Mouse (Mus musculus): ENCODE data around the gene Olfr1111. TPM values are rescaled to one million over a fixed set of nuclear protein-coding genes. Genes with fewer than 3 reads are reported as not detected.
"Not testable (repeated sequence)": the region's sequence is repeated elsewhere in the genome, so short reads cannot be mapped to it uniquely, and the experiment has no call there.

Olfr1111 gene
- not detected in 2 replicates for total RNA-seq (2014; rRNA removed)
- polyA plus RNA-seq (2015; fragmentation: Nextera tagmentation; extraction: Ambion mirVana) = not detected in 2 replicates

GRCm38 (mm10) chr2:87152524-87152923 is at the start of gene Olfr1111:
Olfr1111 (minus strand) TSS chr2:87152624.
- TF ChIP-seq CTCF (IDR thresholded peaks at IDR 0.05; ENCODE audit: low read depth) = no peak
- Histone ChIP-seq H3K9ac (replicated peaks; ENCODE audit: low read length) (no peak within 1 kb of the TSS), H3K27ac (no peak within 1 kb of the TSS), H3K27me3 (ENCODE audit: insufficient read depth, low read length) (no peaks in the 10 kb centered on the region), H3K4me1 (ENCODE audit: insufficient read depth, low read length) (no peaks in the 10 kb centered on the region), H3K36me3 (ENCODE audit: insufficient read depth, low read length) (no peaks in the 10 kb centered on the region), H3K4me2 (ENCODE audit: low read depth, low read length) (no peak within 1 kb of the TSS), H3K9me3 (ENCODE audit: low read length) (no peaks in the 10 kb centered on the region), H3K4me3 (ENCODE audit: low read length) (no peak within 1 kb of the TSS)
- no peak for DNase-seq (ENCODE audit: low spot score)
- ATAC-seq = no peak

- no peaks in the 10 kb centered on the region for H3K4me1 ChIP-seq (ENCODE audit: insufficient read depth, low read length)
- WGBS = 88% methylated on average over 1 of the region's 1 CpGs
- no peak within 1 kb of the TSS for H3K4me3 ChIP-seq (ENCODE audit: low read length)
- no peaks in the 10 kb centered on the region for H3K9me3 ChIP-seq (ENCODE audit: low read length)
- H3K9ac ChIP-seq (replicated peaks; ENCODE audit: low read length) = no peak within 1 kb of the TSS
- H3K4me2 ChIP-seq (ENCODE audit: low read depth, low read length) = no peak within 1 kb of the TSS
- no peaks in the 10 kb centered on the region for H3K27me3 ChIP-seq (ENCODE audit: insufficient read depth, low read length)
- no peak for ATAC-seq
- no peak within 1 kb of the TSS for H3K27ac ChIP-seq
- no peaks in the 10 kb centered on the region for H3K36me3 ChIP-seq (ENCODE audit: insufficient read depth, low read length)
- no peak for TF ChIP-seq CTCF (IDR thresholded peaks at IDR 0.05; ENCODE audit: low read depth)
- no peak for DNase-seq (ENCODE audit: low spot score)
These were observed 35.1 kb upstream of the Olfr1111 start, which contains the start of gene Olfr1112 for GRCm38 (mm10) chr2:87187498-87187897. Olfr1112 (plus strand) TSS chr2:87187798.

GRCm38 (mm10) chr2:87167731-87168130 is 15.3 kb upstream of the Olfr1111 start:
- WGBS = 81% methylated on average over 2 of the region's 2 CpGs

GRCm38 (mm10) chr2:87140200-87140599 is 12.2 kb downstream of the Olfr1111 start, which contains the start of gene Olfr1110:
Olfr1110 (minus strand) TSS chr2:87140300.
- Histone ChIP-seq H3K4me3 (ENCODE audit: low read length) (no peak within 1 kb of the TSS), H3K27me3 (ENCODE audit: insufficient read depth, low read length) (no peaks in the 10 kb centered on the region), H3K27ac (no peak within 1 kb of the TSS), H3K9me3 (ENCODE audit: low read length) (no peaks in the 10 kb centered on the region), H3K36me3 (ENCODE audit: insufficient read depth, low read length) (no peaks in the 10 kb centered on the region), H3K9ac (replicated peaks; ENCODE audit: low read length) (no peak within 1 kb of the TSS), H3K4me1 (ENCODE audit: insufficient read depth, low read length) (no peaks in the 10 kb centered on the region), H3K4me2 (ENCODE audit: low read depth, low read length) (no peak within 1 kb of the TSS)
- 75% methylated on average over 1 of the region's 1 CpGs for WGBS
- ATAC-seq (no peak), DNase-seq (ENCODE audit: low spot score) (no peak)
- TF ChIP-seq CTCF (IDR thresholded peaks at IDR 0.05; ENCODE audit: low read depth) = no peak

More at GRCm38 (mm10) chr2:87167731-87168130, 15.3 kb upstream of the Olfr1111 start:
- H3K9ac ChIP-seq (replicated peaks; ENCODE audit: low read length); H3K4me3 ChIP-seq (ENCODE audit: low read length); ATAC-seq; H3K4me2 ChIP-seq (ENCODE audit: low read depth, low read length); H3K36me3 ChIP-seq (ENCODE audit: insufficient read depth, low read length); H3K9me3 ChIP-seq (ENCODE audit: low read length); H3K27ac ChIP-seq; H3K4me1 ChIP-seq (ENCODE audit: insufficient read depth, low read length); H3K27me3 ChIP-seq (ENCODE audit: insufficient read depth, low read length); DNase-seq (ENCODE audit: low spot score): not testable (repeated sequence)

GRCm38 (mm10) chr2:87114467-87114866 is 38.0 kb downstream of the Olfr1111 start, which contains the start of gene Olfr259:
Olfr259 (minus strand) TSS chr2:87114567.
- H3K27ac ChIP-seq = no peak within 1 kb of the TSS
- H3K4me3 ChIP-seq (ENCODE audit: low read length) = no peak within 1 kb of the TSS
- H3K9ac ChIP-seq (replicated peaks; ENCODE audit: low read length) = no peak within 1 kb of the TSS
- DNase-seq (ENCODE audit: low spot score) (no peak), ATAC-seq (no peak)
- H3K27me3 ChIP-seq (ENCODE audit: insufficient read depth, low read length) = no peaks in the 10 kb centered on the region
- no peak within 1 kb of the TSS for H3K4me2 ChIP-seq (ENCODE audit: low read depth, low read length)
- H3K36me3 ChIP-seq (ENCODE audit: insufficient read depth, low read length) = no peaks in the 10 kb centered on the region
- no peaks in the 10 kb centered on the region for H3K9me3 ChIP-seq (ENCODE audit: low read length)
- no peak for TF ChIP-seq CTCF (IDR thresholded peaks at IDR 0.05; ENCODE audit: low read depth)
- no peaks in the 10 kb centered on the region for H3K4me1 ChIP-seq (ENCODE audit: insufficient read depth, low read length)

Other genes starting within 250 kb of the Olfr1111 start
- gene Olfr1098, start 228.1 kb downstream of the Olfr1111 start, total RNA-seq (2014; rRNA removed) = not detected in 2 replicates
- not detected in 2 replicates for gene Olfr1098, start 228.1 kb downstream of the Olfr1111 start, polyA plus RNA-seq (2015; fragmentation: Nextera tagmentation; extraction: Ambion mirVana)
- not detected in 2 replicates for gene Olfr1099, start 191.9 kb downstream of the Olfr1111 start, total RNA-seq (2014; rRNA removed)
- gene Olfr1099, start 191.9 kb downstream of the Olfr1111 start, polyA plus RNA-seq (2015; fragmentation: Nextera tagmentation; extraction: Ambion mirVana) = not detected in 2 replicates
- gene Olfr1100, start 172.7 kb downstream of the Olfr1111 start, total RNA-seq (2014; rRNA removed) = not detected in 2 replicates
- not detected in 2 replicates for gene Olfr1100, start 172.7 kb downstream of the Olfr1111 start, polyA plus RNA-seq (2015; fragmentation: Nextera tagmentation; extraction: Ambion mirVana)
- not detected in 2 replicates for gene Olfr1101, start 161.4 kb downstream of the Olfr1111 start, total RNA-seq (2014; rRNA removed)
- not detected in 2 replicates for gene Olfr1101, start 161.4 kb downstream of the Olfr1111 start, polyA plus RNA-seq (2015; fragmentation: Nextera tagmentation; extraction: Ambion mirVana)
- not detected in 2 replicates for gene Olfr1102, start 154.2 kb downstream of the Olfr1111 start, total RNA-seq (2014; rRNA removed)
- not detected in 2 replicates for gene Olfr1102, start 154.2 kb downstream of the Olfr1111 start, polyA plus RNA-seq (2015; fragmentation: Nextera tagmentation; extraction: Ambion mirVana)
- not detected in 2 replicates for gene Olfr1104, start 125.5 kb downstream of the Olfr1111 start, total RNA-seq (2014; rRNA removed)
- not detected in 2 replicates for gene Olfr1104, start 125.5 kb downstream of the Olfr1111 start, polyA plus RNA-seq (2015; fragmentation: Nextera tagmentation; extraction: Ambion mirVana)
- gene Olfr1105, start 116.1 kb downstream of the Olfr1111 start, total RNA-seq (2014; rRNA removed) = not detected in 2 replicates
- gene Olfr1105, start 116.1 kb downstream of the Olfr1111 start, polyA plus RNA-seq (2015; fragmentation: Nextera tagmentation; extraction: Ambion mirVana) = not detected in 2 replicates
- gene Olfr1106, start 100.4 kb downstream of the Olfr1111 start, total RNA-seq (2014; rRNA removed) = not detected in 2 replicates
- not detected in 2 replicates for gene Olfr1106, start 100.4 kb downstream of the Olfr1111 start, polyA plus RNA-seq (2015; fragmentation: Nextera tagmentation; extraction: Ambion mirVana)
- gene Olfr1107, start 76.8 kb downstream of the Olfr1111 start, total RNA-seq (2014; rRNA removed) = not detected in 2 replicates
- not detected in 2 replicates for gene Olfr1107, start 76.8 kb downstream of the Olfr1111 start, polyA plus RNA-seq (2015; fragmentation: Nextera tagmentation; extraction: Ambion mirVana)
- gene Olfr1109, start 56.6 kb downstream of the Olfr1111 start, total RNA-seq (2014; rRNA removed) = not detected in 2 replicates
- gene Olfr1109, start 56.6 kb downstream of the Olfr1111 start, polyA plus RNA-seq (2015; fragmentation: Nextera tagmentation; extraction: Ambion mirVana) = not detected in 2 replicates
- gene Olfr259, start 38.1 kb downstream of the Olfr1111 start, total RNA-seq (2014; rRNA removed) = not detected in 2 replicates
- gene Olfr259, start 38.1 kb downstream of the Olfr1111 start, polyA plus RNA-seq (2015; fragmentation: Nextera tagmentation; extraction: Ambion mirVana) = not detected in 2 replicates
- gene Olfr1110, start 12.3 kb downstream of the Olfr1111 start, total RNA-seq (2014; rRNA removed) = not detected in 2 replicates
- not detected in 2 replicates for gene Olfr1110, start 12.3 kb downstream of the Olfr1111 start, polyA plus RNA-seq (2015; fragmentation: Nextera tagmentation; extraction: Ambion mirVana)
- gene Olfr1112, start 35.2 kb upstream of the Olfr1111 start, total RNA-seq (2014; rRNA removed) = not detected in 2 replicates
- gene Olfr1112, start 35.2 kb upstream of the Olfr1111 start, polyA plus RNA-seq (2015; fragmentation: Nextera tagmentation; extraction: Ambion mirVana) = not detected in 2 replicates
- gene Olfr1113, start 56.3 kb upstream of the Olfr1111 start, total RNA-seq (2014; rRNA removed) = not detected in 2 replicates
- not detected in 2 replicates for gene Olfr1113, start 56.3 kb upstream of the Olfr1111 start, polyA plus RNA-seq (2015; fragmentation: Nextera tagmentation; extraction: Ambion mirVana)
- not detected in 2 replicates for gene Olfr1115, start 95.4 kb upstream of the Olfr1111 start, total RNA-seq (2014; rRNA removed)
- not detected in 2 replicates for gene Olfr1115, start 95.4 kb upstream of the Olfr1111 start, polyA plus RNA-seq (2015; fragmentation: Nextera tagmentation; extraction: Ambion mirVana)
- gene Olfr1116, start 114.9 kb upstream of the Olfr1111 start, total RNA-seq (2014; rRNA removed) = not detected in 2 replicates
- not detected in 2 replicates for gene Olfr1116, start 114.9 kb upstream of the Olfr1111 start, polyA plus RNA-seq (2015; fragmentation: Nextera tagmentation; extraction: Ambion mirVana)
- not detected in 2 replicates for gene Olfr1118, start 155.0 kb upstream of the Olfr1111 start, total RNA-seq (2014; rRNA removed)
- gene Olfr1118, start 155.0 kb upstream of the Olfr1111 start, polyA plus RNA-seq (2015; fragmentation: Nextera tagmentation; extraction: Ambion mirVana) = not detected in 2 replicates
- gene Olfr1120, start 202.2 kb upstream of the Olfr1111 start, total RNA-seq (2014; rRNA removed) = not detected in 2 replicates
- gene Olfr1120, start 202.2 kb upstream of the Olfr1111 start, polyA plus RNA-seq (2015; fragmentation: Nextera tagmentation; extraction: Ambion mirVana) = not detected in 2 replicates
- not detected in 2 replicates for gene Olfr1121, start 217.3 kb upstream of the Olfr1111 start, total RNA-seq (2014; rRNA removed)
- not detected in 2 replicates for gene Olfr1121, start 217.3 kb upstream of the Olfr1111 start, polyA plus RNA-seq (2015; fragmentation: Nextera tagmentation; extraction: Ambion mirVana)
- gene Olfr1122, start 233.2 kb upstream of the Olfr1111 start, total RNA-seq (2014; rRNA removed) = not detected in 2 replicates
- gene Olfr1122, start 233.2 kb upstream of the Olfr1111 start, polyA plus RNA-seq (2015; fragmentation: Nextera tagmentation; extraction: Ambion mirVana) = not detected in 2 replicates